Mouse (Mus musculus) CD4-positive helper T cell, adult 2 months (primary cell): ENCODE measurements around the gene Prm1.
"Not testable (repeated sequence)": the region's sequence is repeated elsewhere in the genome, so short reads cannot be mapped to it uniquely, and the experiment has no call there.

Source experiments
- DNase-seq: peaks from one replicate; pipeline ENCODE4 v3.0.0-alpha.2; 2012; ENCODE audit warnings: low read depth, missing footprints, low spot score

Prm1 gene

DNA sequence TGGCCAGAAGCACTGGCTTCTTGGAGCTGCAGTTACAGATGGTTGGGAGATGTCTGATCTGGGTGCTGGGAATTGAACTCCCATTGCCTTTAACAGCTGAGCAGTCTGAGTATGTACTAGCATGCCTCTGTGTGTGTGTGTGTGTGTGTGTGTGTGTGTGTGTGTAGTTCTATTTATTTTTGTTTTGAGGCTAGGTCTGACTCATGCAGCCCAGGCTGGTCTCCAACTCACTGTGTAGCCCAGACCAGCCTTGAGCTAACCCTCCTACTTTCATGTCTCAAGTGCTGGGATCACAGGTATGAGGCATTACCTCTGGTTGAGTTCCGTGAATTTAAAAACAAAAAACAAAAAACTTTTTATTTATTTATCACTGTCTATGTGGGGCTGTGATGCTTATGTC, 18.9 kb upstream of the Prm1 start:
- no peak for DNase-seq

DNA sequence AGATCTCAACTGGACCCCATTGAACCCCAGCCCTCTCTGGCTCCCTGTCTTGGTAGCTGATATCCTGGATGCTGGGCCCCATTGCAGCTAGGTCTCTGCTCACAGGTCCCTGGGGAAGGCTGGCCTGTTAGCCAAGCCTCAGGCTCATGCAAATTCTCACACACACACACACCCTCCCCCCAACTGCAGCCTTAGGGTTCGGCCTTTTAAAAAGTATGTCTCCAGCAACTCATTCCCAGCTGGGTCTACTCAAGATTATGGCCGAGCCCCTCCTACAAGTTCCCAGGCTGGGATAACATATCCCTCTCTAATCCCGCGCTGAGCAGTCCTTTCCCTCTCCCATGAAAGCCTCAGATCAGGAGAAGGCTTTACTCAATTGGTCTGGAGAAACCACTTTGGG, 15.7 kb upstream of the Prm1 start:
- DNase-seq = no peak

DNA sequence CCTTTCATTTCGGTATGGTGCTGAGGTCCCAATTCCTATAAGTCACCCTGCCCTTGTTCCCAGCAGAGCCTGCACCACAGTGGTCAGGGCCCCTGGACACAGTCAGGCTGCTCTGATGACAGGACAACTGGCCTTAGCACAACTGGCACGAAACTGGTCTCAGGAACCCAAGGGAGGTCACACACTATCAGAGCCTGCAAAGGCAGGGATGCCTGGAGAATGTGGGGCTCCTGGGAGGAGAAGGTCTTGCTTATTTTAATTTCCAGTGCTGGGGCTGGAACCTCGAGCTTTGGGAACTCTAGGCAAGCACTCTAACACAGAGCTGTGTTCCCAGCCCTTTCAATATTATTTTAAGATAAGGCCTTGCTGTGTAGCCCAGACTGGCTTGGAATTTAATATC, 14.3 kb upstream of the Prm1 start:
- DNase-seq = no peak

DNA sequence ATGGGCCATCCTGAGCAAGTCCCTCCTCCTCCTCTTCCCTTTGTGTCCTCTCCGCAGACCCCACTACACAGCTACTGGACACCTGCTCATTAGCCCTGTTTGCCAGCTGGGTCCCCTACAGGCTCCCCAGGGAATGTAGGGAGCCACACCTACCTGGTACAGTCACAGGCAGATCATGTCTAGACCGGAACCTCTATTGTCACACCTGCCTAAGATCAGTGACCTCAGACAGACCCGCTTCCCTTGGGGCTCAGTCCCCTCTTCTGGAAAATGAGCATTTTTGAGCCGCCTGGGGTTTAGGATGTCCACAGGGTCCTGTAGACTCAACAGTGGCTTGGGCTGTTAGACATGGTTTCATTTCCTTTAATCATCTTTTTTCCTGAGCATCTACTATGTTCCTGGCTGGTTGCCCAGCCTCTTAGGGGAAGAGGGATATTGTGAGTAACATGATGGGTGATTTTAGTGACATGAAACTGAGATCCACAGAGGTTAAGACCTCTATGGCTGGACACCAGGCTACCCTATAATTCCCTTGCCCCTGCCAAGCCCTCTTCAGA, 13.0 kb upstream of the Prm1 start:
- DNase-seq = no peak

DNA sequence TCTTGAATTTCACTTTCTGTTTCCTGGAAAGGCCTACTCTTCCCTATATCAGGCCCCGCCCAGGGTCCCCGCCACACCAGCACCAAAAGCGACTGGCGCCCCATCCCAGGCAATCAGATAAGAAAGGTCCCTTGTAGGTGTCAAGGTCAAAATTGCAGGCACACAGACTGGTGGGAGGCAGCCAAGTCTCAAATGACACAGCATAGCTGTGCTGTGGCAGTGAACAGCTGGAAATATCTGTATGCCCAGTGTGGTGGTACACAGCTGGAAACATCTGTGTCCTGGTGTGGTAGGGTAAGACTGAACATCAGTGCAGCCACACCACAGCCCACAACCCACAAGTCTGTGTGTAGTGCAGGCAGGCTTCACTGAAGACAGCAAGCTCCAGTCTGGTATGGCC, 9.2 kb upstream of the Prm1 start:
- DNase-seq = peak; percentile 57

DNA sequence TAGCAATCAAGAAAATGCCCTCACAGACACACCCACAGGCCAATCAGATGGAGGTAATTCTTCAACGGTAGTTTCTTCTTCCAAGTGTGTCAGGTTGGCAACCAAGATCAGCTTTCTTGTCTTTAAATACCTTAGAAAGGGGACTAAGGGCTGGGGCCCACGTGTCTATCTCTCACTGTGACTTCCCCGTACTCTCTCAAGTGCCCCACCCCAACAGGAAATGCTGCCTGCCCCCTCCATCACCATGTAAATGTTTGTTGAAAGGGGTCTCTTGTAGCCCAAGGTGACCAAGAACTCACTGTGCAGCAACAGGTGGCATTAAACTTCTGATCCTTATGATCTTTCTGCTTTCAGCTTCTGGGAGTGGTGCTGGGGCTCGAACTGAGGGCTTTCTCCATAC, 8.1 kb upstream of the Prm1 start:
- no peak for DNase-seq

DNA sequence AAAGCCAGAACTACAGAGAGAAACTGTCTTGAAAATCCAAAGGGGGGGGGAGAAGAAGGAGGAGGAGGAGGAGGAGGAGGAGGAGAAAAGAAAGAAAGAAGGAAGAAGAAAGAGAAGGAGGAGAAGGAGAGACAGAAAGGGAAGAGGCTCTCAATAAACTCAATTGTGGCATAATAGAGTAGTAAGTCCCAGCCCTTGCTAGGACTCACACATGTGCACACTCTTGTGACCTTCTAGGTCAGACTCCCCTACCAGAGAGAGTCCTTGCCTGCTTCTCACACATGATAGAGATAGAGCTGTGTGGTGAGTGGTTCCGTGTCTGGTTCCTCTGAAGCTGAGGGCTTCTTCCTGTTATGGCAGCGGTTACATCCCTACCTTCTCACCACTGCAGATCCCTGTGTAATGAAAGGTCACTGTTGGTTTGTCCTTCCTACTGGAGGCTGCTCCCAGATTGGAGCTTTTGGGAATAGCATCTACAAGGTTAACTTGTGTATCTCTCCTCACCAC, 7.3 kb upstream of the Prm1 start, which contains the start of gene Gm11172:
Gene Gm11172, plus strand, starts transcription at position 51 of the 507 bp plus-strand sequence.
- peak; percentile 25 for DNase-seq

DNA sequence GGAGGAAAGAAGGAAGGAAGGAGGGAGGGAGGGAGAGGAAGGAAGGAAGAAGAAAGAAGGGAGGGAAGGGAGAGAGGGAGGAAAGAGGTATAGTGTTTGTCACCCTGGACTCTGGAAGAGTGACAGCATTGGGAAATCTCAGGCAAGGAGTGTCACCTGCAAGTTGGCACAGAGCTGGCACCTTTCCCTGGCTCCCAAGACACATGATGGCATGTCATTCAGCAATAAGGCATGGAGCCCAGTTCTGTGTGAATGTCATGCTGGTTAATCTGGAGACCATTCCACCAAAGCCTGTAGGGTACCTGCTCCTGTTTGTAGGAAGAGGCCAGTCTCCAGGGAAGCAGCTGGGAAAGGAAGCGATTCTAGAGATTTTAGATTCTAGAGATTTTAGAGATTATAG, 4.7 kb upstream of the Prm1 start:
- no peak for DNase-seq

DNA sequence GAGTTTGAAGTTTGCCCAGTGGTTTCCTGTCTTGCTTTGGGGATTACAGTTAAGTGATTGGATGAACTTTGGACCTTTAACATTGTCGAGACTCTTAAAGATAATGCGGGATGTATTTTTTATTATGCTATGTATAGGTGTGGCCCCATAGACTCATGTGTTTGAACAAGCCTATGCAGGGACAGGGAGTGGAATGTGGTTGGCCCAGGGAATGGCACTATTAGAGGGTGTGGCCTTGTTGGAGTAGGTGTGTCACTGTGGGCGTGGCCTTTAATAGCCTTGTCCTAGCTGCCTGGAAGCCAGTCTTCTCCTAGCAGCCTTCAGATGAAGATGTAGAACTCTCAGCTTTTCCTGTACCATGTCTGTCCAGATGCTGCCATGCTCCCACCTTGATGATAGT, 3.2 kb downstream of the Prm1 start:
- DNase-seq = not testable (repeated sequence)

DNA sequence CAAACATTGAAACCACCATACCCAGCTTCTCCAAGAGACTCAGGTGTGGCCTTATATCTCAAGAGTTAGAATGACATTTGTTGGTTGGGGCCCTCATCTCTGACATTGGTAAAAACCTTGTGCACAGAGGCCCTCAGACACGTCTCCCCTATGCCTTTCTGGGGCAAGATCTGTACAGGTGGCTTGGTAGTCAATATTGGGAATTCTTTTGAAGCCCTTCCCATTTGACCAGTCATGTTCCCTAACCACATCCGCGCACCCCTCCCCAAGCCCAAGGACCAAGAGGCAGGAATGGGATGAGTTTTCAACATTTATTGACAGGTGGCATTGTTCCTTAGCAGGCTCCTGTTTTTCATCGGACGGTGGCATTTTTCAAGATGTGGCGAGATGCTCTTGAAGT, 9.6 kb downstream of the Prm1 start, which contains the start of gene Prm2:
Gene Prm2, minus strand, starts transcription at position 101 of the 400 bp plus-strand sequence.
- DNase-seq = no peak

DNA sequence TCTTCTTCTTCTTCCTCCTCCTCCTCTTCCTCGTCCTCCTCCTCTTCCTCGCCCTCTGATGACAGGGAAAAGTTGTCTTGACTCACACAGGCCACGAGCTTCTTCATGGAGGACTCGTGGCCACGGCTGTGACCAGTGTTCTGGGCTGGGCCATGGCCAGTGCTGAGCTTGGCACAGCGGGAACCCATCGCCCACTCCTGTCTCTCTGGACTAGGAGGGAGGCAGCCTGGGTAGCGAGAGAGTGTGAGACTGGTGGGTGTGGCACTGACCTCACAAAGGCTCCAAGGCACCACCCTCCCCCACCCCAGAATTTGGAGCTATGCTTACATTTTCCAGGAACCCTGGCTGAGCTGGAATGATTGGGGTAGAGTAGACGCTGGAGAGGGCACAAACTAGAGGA, 14.9 kb downstream of the Prm1 start, which contains the start of gene Prm3:
Gene Prm3, minus strand, starts transcription at position 213 of the 400 bp plus-strand sequence.
- DNase-seq = no peak

DNA sequence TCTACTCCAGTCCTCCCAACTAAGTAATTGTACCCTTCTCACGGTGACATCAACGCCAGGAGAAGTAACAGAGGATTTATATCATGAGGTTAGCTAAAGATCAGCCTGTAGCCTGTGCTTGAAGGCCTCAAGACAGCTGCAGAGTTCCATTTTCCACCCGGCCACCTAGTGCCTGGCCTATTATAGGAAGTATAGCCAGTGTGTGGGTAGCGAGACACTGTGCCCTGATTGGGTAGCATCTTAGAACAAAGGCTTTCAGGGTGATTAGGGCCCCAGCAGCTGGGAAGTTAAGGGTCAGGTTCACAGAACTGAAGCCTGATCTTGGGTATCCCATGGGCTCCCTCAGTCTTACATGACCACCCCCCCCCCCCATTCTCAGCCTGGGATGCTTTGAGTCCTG, 16.8 kb downstream of the Prm1 start:
- peak; percentile 55 for DNase-seq

DNA sequence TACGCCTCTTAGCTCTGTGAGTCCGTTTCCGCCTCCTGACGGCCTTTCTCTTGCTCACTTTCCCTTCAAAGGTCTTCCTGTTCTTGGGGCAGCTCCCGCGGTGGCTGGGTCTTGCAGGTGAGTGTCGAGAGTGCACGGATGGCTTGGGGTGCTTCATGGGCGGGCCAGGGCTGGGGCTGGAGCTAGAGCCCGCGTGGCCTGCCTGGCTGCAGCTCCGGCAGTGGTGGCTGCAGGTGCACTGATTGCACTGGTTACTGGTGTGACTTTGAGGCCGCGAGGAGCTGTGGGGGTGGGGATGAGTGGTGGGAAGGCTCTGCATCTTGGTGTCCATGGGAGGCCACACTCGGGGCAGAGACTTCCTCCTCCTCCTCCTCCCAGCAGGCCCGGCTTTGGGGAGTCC, 17.4 kb downstream of the Prm1 start, which contains the start of gene Tnp2:
Gene Tnp2, minus strand, starts transcription at position 390 of the 400 bp plus-strand sequence.
- DNase-seq = peak; percentile 63

DNA sequence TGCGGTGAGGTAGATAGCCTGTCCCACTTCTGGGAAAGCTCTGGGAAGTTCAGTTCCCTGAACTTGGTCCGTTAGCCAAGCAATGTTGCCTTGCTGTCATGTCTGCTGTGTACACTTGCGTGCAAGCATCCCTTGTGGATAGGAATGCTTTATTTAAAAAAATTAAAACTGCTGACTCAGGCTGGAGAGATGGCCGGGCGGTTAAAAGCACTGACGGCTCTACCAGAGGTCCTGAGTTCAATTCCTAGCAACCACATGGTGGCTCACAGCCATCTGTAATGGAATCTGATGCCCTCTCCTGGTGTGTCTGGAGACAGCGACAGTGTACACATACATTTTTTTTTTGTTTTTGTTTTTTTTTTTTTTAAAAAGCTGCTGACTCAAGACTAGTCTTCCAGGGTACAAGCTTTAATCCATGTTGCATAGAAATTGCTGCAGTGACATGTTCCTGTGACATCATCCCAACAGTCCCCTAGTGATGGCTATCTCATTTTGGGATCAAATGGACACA, 18.0 kb downstream of the Prm1 start:
- no peak for DNase-seq

DNA sequence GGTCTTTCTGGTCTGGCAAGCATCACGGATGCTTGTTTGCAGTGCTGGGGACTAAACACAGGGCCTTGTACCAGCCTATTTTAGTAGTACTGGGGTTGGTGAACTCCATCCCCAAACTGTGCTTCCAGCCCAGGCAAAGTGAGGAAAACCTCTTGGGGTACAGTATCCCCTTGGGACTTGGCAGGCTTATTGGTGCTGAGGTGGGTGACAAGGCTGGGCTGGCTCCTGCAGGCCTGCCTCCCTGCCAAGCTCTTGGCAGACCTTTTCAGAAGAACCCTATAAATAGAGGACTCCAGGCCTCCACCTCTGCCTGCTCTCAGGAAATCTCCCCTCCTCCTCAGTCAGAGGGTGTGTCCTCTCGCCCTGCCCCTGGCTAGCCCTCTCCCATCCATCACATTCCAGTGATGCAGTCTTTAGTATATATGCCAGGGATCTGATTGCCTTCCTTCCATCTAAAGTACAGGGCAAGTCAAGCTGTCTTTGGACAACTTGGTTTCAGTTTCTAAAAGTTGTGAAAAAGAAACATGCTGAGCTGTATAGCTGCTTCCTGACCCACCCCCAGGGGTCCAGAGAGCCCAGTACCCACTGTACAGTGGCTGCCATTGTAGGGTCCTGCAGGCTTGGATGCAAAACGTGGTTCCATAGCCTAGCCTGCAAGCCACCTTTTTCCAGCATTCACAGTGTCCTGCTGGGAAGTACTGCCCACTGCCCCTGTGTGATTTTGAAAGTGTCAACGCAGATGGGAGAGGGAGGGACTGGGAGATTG, 18.7 kb downstream of the Prm1 start:
- DNase-seq = peak; percentile 45

DNA sequence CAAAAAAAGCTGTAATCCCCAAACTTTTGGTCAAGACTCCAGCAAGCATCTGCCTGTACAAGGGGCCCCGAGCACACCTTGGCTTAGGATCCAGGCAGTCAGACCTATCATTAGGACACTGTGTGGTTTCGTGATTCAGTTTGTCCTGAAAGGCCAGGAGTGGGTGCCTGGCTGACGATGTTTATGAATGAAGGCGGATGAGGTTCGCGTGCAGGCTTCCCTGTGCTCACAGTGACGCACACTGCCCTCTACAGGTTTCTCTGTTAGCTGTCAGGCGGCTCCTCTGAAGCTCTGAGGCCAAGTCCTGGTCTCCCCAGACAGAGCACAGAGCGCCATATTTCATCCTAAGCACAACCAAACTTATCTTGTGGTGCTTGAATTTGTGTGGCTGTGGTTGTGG, 19.4 kb downstream of the Prm1 start:
- peak; percentile 92 for DNase-seq

DNA sequence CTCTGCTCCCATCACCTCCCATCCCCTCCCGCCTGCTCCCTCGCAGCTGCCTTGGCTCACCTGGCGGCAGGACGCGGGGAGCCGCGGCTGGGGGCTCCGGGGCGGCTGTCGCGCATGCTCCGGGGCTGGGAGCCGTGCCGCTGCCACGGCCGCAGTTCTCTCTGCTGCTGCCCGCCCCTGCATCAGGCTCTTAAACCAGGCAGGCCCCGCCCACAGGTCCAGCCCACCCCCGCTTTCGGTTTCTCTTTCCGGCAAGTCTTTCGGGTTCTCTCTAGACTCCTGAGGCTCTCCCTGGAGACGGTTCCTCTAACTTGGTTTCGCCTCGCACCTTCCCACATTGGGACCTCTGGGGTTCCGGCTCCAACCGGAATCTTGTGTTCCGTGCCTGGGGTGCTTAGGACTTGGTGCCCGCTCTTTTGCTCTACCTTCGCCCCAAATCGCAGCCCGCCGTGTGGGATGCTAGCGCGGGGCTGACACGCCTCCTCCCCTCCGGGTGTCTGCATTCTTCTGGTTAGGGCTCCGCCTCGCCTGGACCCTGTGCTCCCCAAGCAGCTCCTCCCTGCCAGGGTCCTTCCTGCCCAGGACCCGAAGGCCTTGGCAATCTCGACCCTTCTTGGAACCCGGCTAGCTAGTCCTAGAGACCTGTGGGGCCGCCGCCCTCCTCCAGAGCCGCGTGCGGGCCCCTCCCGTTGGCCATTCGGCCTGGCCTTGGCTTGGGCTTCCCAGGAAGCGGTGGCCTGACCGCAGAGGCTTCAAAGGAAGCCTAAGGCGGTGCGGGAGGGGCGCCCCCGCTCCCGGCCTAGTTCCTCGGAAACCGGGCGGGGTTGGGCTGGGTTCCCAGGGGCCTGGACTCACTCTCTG, 20.0 kb downstream of the Prm1 start, which contains the start of gene Socs1:
Gene Socs1, minus strand, starts transcription at position 166 of the 861 bp plus-strand sequence.
- peak; percentile 99 for DNase-seq

DNA sequence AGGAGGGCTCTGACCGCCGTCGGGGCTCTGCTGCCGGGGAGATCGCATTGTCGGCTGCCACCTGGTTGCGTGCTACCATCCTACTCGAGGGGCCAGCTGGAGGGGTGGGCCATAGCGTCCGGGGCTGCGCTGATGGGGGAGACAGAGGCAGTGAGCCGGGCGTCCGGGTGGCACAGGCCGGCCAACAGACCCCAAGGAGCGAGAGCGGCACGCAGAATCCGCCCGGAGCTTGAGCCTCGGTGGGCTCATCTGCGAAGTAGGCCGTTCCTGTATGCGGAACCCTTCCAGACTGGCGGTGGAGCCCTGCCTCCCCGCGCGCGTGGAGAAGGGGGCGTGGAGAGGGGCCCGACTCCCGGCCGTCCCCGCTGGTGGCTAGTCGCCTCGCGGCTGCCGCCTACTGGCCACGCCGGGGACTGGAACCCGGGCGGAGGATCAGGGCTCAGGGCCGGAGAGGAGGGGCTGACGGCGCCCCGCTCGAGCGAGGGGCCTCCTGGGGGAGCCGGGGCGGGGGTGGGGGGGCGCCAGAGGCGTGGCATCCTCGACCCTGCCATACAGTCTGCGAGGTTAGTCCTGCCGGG, 20.8 kb downstream of the Prm1 start:
- DNase-seq = peak; percentile 96

DNA sequence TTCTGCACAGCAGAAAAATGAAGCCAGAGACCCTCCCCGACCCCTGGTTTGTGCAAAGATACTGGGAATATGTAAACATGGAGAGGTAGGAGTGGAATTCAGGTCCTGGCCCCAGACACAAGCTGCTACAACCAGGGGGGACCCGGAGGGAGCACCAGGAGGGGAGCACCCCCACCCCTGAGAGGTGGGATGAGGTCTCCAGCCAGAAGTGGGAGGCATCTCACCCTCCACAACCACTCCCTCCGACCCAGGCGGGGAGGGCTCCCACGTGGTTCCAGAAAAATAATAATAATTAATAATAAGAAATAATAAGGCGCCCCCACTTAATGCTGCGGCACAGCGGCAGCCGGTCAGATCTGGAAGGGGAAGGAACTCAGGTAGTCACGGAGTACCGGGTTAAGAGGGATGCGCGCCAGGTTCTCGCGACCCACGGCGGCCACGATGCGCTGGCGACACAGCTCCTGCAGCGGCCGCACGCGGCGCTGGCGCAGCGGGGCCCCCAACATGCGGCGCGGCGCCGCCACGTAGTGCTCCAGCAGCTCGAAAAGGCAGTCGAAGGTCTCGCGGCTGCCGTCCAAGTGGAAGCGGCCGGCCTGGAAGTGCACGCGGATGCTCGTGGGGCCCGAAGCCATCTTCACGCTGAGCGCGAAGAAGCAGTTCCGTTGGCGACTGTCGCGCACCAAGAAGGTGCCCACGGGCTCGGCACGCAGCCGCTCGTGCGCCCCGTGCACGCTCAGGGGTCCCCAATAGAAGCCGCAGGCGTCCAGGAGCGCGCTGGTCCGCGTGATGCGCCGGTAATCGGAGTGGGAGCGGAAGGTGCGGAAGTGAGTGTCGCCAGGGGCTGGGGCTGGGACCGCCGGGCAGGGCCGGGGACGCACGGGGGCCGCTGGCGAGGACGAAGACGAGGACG, 21.5 kb downstream of the Prm1 start:
- DNase-seq = peak; percentile 77

DNA sequence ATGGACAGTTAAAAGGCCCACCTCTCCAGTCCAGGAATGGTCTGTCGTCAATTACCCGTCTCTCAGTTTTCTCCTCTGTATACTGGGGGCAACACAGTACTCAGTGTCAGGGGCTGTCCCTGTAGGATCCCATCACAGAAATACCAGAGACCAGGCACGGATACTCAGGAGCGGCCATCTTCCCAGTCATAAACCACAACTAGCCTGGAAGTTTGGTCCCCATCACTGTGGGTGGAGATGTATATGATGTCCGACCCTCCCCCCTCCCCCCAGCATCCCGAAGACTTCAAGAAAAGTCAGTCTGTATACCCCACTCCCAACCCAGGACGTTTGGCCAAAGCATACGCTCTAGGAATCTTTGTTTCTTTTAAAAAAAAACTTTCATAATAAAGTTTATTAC, 22.2 kb downstream of the Prm1 start:
- DNase-seq = no peak
